Mouse (Mus musculus) kidney, adult 11 months (tissue): Measurements from ENCODE around the gene Jmy.
A peak's percentile ranks its signal among the peaks of the same experiment; 100 is the strongest.
"Not testable (repeated sequence)": the region's sequence is repeated elsewhere in the genome, so short reads cannot be mapped to it uniquely, and the experiment has no call there.

Experiments used
- DNase-seq: peaks from one replicate; pipeline ENCODE4 v3.0.0; 2022

Jmy gene

GRCm38 (mm10) chr13:93499167-93499972 is at the start of gene Jmy:
Gene Jmy, minus strand, starts transcription at chr13:93499808.
- peak; percentile 82 for DNase-seq

DNA sequence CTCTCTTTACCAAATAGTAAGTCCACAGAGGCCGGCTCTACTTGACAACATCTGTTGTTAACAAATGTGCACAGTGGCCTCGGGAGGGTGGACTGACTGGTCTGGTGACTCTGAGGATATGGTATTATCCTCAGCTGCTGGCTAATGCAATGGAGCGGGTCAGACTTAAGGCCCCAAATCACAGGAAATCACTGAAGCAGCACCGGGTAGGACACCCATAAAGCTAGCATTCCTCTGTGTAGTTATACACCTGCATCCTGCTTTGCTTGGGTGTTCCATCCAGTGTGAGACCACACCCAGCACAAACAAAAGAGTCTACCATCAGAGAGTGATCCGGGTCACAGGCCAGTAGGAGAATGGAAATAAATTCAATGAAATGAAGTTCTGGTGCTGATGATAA is 48.0 kb upstream of the Jmy start:
- no peak for DNase-seq

DNA sequence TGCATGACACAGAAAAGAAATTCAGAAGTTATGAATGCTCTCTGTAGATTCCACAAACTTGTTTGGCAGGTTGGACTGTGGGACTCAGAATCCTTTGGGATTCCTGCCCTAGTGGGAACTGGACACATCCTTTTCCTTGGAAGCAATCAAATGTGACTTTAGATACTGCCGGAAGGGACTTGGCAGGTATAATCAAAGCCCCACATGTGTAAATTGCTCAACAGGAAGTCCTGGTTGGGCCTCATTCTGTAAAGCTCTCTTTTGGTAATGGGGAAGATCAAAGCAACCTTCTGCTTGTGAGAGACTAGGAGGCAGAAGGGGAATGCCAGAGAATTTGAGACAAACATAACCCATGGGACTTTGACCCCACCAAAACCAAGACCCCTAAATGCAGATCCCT is 46.4 kb upstream of the Jmy start:
- DNase-seq, result no peak

DNA sequence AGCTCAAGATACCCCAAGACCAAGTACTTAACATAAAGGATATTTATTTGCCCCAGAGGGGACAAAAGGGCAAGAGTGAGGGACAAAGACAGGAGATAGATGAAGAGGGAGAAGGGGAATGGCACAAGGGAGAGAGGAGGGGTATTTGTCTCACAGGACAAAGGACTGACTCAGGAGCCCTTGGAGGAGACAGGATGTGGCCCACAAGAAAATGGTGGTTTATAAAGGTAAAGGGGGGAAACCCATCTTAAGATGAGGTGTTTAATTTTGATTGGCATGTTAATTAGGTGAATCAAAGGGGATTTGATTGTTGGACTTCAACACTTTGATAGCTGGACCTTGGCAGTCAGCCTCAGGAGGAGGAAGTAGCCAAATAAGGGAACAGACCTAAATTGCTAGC is 44.7 kb upstream of the Jmy start:
- DNase-seq, result no peak

GRCm38 (mm10) chr13:93539311-93539710 is 39.7 kb upstream of the Jmy start:
- DNase-seq, result no peak

GRCm38 (mm10) chr13:93518753-93519319 is 19.2 kb upstream of the Jmy start:
- DNase-seq, result no peak

DNA sequence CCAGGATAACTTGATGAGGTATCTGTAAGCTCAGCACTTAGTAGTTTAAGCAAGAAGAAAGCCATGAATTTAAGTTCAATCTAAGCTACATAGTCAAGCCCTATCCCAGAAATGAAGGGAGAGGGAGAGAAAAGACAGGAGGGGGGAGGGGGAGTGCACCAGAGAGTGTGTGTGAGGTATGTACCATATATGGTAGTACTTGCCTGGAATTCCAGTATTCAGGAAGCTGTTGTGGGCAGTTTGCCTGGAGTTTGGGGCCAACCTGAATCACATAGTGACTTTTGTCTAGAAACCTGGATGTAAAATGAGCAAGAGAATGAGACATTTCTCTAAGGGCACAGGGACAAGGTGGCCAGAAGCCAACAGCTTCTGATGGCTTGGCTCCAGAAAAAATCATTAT is 17.6 kb upstream of the Jmy start:
- DNase-seq, result no peak

GRCm38 (mm10) chr13:93514000-93514795 is 14.6 kb upstream of the Jmy start:
- DNase-seq, result no peak

- no peak for DNase-seq
Measured at GRCm38 (mm10) chr13:93510447-93511180, 11.0 kb upstream of the Jmy start.

GRCm38 (mm10) chr13:93506920-93507319 is 7.3 kb upstream of the Jmy start:
- not testable (repeated sequence) for DNase-seq

DNA sequence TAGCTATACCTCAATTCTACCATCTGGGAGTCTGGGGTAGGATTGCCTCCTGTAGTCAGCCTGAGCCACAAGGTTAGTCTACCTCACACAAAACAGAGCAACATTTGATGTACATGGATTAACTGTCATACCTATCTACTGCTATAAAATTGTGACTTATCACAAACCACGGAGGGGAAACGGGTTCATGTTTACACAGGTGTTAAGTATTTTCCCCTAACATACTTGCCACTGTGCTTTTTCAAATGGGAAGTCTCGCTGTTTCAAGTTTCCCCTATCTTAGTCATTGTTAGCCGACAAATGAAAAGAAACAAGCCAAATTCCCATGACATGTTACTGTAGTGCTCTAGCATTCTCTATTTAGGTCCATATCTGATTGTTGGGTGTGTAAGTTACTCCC is 2.1 kb upstream of the Jmy start:
- no peak for DNase-seq

GRCm38 (mm10) chr13:93499973-93500633 is 495 bp upstream of the Jmy start:
- DNase-seq, result no peak

DNA sequence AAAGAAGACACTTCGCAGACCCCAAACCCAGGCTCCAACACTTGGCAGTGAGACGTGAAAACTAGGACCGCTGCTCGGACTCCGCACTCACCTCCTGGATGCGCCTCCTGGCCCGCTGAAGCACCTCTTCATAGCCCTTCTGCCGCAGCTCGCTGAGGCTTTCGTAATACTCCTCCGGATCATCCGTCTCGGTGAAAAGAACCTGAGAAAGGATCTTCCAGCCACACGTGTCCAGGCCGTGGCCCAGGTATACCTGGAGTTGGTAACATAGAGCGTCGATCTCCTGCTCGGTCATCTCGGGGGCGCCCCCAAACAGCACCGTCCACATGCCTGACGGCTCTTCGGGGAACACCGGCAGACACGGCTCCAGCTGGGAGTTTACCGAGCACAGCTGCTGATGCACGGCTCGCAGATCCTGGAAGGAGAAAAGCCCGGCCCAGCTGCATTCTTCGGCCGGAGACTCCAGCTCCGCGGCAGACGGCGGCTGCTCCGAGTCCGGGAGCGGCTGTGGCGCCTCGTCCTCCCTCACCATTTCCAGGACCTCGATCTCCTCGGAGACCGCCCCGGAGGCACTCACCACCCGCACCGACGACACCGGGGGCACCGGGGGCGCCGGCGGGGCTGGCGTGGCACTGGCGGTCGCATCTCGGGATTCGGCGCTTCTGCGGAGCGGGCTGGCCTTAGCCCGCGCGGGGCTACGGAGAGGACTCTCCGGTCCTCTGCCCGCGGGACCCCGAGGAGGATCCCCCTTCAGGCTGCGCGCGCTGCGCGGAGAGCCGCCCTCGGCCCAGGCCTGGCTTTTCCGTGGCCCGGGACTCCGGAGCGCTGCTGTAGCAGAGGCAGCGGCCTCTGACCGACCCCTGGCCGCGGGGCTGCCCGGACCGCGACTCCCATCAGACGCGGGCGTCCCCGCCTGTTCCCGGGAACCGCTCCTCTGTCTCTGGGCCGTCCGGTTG is 1.1 kb downstream of the Jmy start:
- peak; percentile 20 for DNase-seq

DNA sequence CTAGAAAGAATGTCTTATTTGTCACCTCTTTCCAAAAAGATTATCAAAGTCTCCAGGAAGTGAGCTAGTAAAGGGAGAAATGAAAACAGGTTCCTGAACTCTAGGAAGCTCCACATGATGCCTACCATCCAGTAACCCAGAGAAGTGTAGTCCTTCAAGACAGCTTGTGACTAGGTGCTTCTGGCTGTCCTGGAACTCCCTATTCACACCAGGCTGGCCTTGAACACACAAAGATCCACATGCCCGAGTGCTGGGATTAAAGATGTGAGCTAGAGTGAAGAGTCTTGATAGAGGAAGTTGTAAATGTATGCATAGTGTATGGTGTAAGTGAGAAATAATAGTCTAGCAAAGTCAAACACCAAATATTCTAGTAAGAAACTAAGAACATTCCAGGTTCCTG is 2.6 kb downstream of the Jmy start:
- no peak for DNase-seq

GRCm38 (mm10) chr13:93488510-93488909 is 11.1 kb downstream of the Jmy start:
- no peak for DNase-seq

GRCm38 (mm10) chr13:93487734-93488133 is 11.9 kb downstream of the Jmy start:
- no peak for DNase-seq

DNA sequence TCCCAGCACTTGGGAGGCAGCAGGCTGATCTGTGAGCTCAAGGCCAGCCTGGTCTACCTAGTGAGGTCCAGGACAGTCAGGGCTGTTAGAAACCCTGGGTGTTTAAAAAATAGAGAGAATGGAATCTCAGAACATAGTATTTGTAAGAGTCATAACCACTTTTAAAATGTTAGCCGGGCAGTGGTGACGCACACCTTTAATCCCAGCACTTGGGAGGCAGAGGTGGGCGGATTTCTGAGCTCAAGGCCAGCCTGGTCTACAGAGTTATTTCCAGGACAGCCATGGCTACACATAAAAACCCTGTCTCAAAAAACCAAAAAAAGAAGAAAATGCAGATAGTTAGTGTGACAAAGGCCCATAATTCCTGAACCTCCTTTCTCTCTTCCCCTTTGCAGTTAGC is 15.3 kb downstream of the Jmy start:
- DNase-seq, result no peak

GRCm38 (mm10) chr13:93481110-93481509 is 18.5 kb downstream of the Jmy start:
- no peak for DNase-seq

DNA sequence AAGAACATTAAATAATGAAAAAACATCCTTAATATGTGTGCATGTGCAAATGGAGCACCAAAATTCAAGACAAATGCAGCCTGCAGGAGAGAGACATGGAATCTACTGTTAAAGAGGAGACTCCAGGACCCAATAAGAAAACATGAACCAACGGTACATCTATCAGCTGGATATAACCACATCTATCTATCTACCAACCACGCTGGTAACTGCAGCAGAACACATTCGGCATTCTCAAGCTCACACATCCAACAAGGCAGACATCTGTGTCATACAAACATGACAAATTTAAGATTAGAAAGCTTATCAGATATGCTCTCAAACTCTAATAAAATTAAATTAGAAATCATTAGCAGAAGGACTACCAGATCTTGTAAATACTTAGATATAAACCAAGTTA is 21.3 kb downstream of the Jmy start:
- no peak for DNase-seq

DNA sequence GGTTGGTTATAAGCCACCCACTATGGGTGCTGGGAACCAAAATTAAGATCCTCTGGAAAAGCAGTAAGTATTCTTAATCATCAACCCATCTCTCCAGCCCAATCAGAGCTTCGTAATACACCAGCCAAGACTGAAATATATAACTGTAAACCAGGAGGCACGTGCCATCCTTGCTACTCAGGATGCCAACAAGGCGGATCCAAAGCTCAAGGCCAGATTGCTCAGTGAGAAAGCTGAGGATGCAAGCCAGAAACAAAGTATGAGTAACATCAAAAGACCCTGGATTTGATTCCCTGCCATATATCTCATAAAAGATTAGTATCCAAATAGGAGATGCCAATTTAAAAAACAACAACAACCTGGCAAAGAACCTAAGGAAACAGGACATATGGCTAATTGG is 31.3 kb downstream of the Jmy start:
- DNase-seq, result no peak

DNA sequence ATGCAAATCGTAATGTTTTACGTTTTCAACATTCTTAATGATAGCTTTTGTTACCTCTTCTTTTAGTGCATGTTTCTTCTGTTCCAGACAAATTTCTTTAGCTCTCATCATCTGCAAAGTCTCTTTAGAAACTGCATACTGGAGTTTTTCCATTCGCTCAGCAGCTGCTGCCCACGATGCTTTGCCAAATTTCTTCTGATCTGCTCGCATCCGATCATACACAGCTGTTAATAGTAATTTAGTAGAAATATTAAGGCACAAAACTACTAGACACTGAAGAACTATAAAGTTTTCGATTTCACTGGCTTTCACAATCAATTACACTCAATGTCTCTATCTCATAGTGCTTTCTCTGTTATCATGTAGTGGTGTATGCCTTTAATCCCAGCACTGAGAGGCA is 40.0 kb downstream of the Jmy start:
- DNase-seq, result no peak

DNA sequence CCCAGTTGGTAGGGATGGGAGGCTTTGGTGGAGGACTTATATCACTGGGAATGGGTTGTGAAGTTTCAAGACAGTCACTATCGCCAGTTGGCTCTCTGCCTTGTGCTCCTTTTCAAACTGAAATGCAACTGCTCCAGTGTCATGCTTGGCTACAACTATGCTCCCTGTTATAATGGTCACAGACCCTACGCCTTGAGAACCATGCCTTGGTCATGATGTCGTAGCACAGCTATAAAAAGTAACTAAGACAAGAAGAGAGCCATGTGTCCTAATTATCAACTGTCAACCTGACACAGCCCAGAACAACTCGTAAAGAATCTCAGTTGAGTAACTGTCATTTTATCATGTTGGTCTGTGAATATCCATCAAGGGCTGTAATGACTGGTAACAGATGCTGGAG is 41.0 kb downstream of the Jmy start:
- DNase-seq, result no peak
